Mouse (Mus musculus) skeletal muscle tissue, adult 2 months (tissue): Measurements from ENCODE around the gene Pja2.
"Not testable (repeated sequence)": the region's sequence is repeated elsewhere in the genome, so short reads cannot be mapped to it uniquely, and the experiment has no call there.

Source experiments
- DNase-seq: peaks from one replicate; pipeline ENCODE4 v3.0.0-alpha.2; 2012; ENCODE audit warnings: low read depth, low spot score

The Pja2 gene

GRCm38 (mm10) chr17:64331898-64332769 lies at the start of gene Pja2:
Gene Pja2, minus strand, starts transcription at chr17:64331916.
- peak; percentile 100 for DNase-seq

- peak; percentile 52 for DNase-seq
These were observed 43.6 kb upstream of the Pja2 start for GRCm38 (mm10) chr17:64375327-64375726.

- peak; percentile 55 for DNase-seq
These were observed 32.0 kb upstream of the Pja2 start for GRCm38 (mm10) chr17:64363694-64364093.

DNA sequence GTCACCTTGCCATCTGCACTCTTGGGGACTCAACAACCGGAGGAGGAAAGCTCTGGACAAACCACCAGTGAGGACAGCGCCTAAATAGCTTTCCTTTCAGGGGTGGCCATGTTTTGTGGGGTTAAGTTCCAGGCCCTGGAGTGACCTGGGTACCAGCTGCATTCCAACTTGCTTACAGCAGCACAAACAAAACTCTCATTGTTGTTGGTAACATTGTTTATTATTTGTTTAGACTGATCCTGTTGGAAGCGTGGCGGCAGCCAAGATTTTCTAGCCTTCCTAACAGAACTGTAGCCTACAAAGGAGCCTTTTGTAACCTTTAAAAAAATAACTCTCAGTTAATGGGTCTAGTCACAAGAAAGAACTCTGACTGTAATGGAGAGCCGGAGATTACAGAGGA lies 30.9 kb upstream of the Pja2 start:
- no peak for DNase-seq

GRCm38 (mm10) chr17:64361911-64362425 lies 30.3 kb upstream of the Pja2 start:
- no peak for DNase-seq

DNA sequence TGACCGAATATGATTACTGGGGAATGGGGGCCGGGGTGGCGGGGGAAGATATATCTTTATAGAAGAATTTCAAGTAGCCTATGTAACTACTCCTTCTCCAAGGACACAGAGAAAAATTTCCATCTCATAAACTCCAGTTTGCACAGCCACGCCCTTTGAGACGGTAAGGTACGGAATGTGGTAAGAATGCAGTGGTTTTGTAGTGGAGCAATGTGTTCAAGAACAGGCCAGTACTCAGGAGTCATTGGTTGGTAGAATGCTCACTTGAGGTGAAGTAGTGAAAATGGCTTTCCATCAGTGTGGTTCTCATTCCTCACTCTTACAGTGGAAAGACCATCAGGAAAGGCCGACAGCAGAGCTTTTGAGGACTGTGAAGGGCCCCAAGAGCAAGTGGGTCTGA lies 22.2 kb upstream of the Pja2 start:
- no peak for DNase-seq

DNA sequence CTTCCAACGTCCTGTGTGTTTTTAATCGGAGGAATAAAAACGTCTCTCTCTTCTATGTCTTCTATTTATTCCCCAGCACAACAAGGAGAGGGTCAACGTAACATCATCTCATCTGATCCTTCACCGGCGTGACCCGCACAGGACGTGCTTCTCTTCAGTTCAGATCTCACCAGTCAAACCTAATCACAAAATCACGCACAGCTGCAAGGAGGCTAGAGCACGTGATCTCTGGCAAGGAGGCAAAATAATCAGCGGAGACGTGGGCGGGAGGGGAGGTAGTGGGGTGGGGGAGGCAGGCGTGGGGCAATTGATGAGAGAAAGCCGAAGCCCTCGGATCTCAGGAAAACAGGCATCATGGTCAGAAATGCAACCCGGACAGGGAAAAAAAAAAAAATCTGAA lies 14.4 kb upstream of the Pja2 start:
- no peak for DNase-seq

- no peak for DNase-seq
These were observed 13.0 kb upstream of the Pja2 start for GRCm38 (mm10) chr17:64344576-64345172.

- DNase-seq, result no peak
These were observed 10.0 kb upstream of the Pja2 start for GRCm38 (mm10) chr17:64341698-64342097.

GRCm38 (mm10) chr17:64339752-64340151 lies 8.0 kb upstream of the Pja2 start:
- no peak for DNase-seq

DNA sequence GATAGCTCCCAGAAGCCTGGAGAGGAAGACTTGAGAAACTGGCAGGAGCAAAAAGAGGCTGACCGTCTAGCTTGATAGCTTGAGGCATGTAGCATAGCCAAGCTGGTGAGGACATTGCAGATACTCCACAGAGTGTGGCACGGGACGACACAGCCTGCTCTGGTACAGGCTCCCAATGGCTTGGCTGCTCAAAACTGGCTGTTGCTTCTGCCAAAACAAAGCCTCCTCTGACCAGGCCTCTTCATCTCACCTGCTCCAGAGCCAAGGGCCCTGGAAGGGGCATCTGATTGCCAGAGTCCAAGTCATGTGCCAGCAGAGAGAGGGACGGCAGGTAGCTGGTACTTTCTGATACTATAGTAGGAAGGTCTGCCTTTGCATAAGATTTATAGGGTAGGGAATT lies 5.5 kb upstream of the Pja2 start:
- DNase-seq, result no peak

DNA sequence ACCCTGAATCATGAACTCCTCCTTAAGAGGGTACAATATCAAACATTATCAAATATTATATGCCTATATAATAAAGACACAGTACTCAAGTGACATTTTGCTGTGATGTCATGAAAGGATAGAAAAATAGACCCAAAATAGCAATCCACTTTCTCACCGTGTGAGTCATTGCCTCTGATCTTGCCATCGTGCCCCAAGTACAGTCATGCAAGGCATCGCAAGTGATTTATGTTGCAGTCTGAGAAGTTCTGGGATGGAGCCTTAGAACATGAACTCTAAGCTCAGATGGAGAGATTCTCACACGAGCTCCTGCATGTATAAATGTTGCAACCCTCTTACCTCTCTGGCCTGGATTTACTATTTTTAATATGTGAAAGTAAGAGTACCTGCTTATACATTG lies 2.2 kb upstream of the Pja2 start:
- DNase-seq, result no peak

GRCm38 (mm10) chr17:64332770-64333096 lies 1.0 kb upstream of the Pja2 start:
- peak; percentile 39 for DNase-seq

GRCm38 (mm10) chr17:64331291-64331897 lies 322 bp downstream of the Pja2 start:
- no peak for DNase-seq

GRCm38 (mm10) chr17:64330885-64331284 lies 831 bp downstream of the Pja2 start:
- DNase-seq, result no peak

GRCm38 (mm10) chr17:64324556-64324955 lies 7.2 kb downstream of the Pja2 start:
- no peak for DNase-seq

- no peak for DNase-seq
These were observed 16.3 kb downstream of the Pja2 start for GRCm38 (mm10) chr17:64315428-64315827.

DNA sequence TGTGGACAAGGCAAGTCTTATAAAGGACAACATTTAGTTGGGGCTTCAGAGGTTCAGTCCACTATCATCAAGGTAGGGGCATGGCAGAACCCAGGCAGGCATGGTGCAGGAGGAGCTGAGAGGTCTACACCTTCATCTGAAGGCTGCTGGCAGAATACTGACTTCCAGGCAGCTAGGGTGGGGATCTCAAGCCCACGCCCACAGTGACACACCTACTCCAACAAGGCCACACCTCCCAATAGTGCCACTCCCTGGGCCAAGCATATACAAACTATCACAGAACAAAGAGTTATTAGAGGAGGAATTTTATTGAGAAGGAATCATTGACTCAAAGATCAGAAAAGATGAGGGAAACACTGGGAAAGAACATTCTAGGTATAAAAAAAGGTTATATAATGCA lies 17.2 kb downstream of the Pja2 start:
- DNase-seq, result not testable (repeated sequence)

DNA sequence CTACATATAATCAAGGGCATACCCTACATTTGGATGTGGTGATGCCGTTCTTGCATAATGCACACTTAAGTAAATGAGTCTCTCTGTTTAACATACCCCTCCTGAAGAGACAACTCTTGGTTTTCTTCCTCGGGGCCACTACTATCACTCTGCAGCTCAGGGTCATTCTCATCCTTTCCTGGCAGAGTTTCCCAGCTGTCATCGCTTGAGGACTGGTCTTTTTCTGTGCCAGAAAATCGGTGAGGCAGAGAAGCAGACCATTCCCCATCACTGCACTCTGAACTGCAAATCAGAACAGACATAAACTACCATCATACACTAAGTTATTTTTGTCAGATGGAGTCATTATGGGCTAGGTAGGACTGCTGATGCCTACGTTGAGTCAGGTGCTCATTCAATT lies 34.1 kb downstream of the Pja2 start:
- DNase-seq, result no peak

- DNase-seq, result no peak
These were observed 39.0 kb downstream of the Pja2 start for GRCm38 (mm10) chr17:64292740-64293139.

DNA sequence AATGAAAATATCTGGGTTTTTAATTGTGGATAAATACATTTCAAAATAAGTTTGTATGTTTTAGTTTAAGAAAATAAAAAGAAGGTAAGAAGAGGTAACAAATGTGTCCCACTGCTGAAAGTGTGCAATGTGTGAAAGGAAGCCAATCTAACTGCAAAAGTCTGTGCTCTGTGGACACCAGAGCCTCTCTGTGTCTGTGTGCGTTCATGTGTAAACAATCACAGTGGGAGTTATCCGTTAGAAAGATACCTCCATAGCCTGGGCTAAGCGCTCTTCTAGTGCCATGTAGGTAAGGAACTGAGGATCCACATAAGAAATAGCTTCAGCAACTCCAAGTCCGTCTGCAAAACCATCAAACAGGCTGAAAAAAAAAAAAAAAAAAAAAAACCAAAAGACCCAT lies 42.0 kb downstream of the Pja2 start:
- no peak for DNase-seq

GRCm38 (mm10) chr17:64288000-64288399 lies 43.7 kb downstream of the Pja2 start:
- DNase-seq, result no peak

GRCm38 (mm10) chr17:64286836-64287235 lies 44.9 kb downstream of the Pja2 start:
- DNase-seq, result no peak
